Mouse (Mus musculus): ENCODE data around the gene Padi1. TPM values are rescaled to one million over a fixed set of nuclear protein-coding genes. Genes with fewer than 3 reads are reported as not detected.
A peak's percentile ranks its signal among the peaks of the same experiment; 100 is the strongest.

The Padi1 gene
- polyA plus RNA-seq, 1 experiment = not detected

DNA sequence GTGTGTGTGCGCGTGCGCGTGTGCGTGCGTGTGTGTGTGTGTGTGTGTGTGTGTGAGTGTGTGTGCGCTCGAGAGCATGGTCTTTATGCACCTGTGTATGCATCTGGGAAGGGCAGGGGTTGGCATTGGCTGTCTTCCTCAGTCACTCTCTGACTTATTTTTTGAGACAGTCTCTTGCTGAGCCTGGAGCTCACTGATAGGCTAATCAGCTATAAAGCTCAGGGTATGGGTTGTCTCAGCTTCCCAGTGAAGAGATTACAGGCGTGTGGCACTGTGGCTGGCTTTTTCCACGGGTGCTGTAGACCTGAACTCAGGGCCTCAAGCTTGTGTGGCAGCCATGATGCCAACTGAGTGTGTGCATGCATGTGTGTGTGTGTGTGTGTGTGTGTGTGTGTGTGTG lies 9.6 kb upstream of the Padi1 start:
- peaks cover 8% of the 10 kb centered on the region for H3K27me3 ChIP-seq (ENCODE audit: control insufficient read depth)
- H3K9me3 ChIP-seq (ENCODE audit: control insufficient read depth, low read length) = no peaks in the 10 kb centered on the region
- peaks cover 2% of the 10 kb centered on the region; the same call in 1 of the 2 replicates for H3K36me3 ChIP-seq (ENCODE audit: control insufficient read depth)
- H3K4me3 ChIP-seq (replicated peaks) = peak overlapping the region; percentile 47
- H3K4me1 ChIP-seq (ENCODE audit: control insufficient read depth) = peaks cover 94% of the 10 kb centered on the region
- peak; percentile 75 for TF ChIP-seq TAL1 (IDR thresholded peaks at IDR 0.05; ENCODE audit: low read length)
- TF ChIP-seq GATA1 (IDR thresholded peaks at IDR 0.05; ENCODE audit: low read length) = peak; percentile 80

DNA sequence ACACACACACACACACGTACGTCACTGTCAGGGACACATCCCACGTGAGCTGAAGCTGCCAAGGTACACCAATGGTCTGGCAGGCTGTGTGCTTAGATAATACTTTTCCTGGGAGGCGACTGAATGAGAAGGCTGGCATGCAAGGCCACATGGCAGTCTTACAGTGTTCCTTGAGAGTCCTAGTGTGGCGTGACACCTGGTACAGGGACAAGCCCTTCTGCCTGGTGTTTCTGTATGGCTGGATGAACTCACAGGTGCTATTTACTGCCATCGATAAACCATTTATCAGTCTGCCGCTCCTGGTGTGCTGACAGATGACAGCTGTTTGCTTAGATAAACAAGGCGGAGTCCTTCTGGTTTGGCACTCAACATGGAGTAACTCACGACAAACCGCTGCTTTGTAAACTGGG lies 8.9 kb upstream of the Padi1 start:
- no peaks in the 10 kb centered on the region for H3K9me3 ChIP-seq (ENCODE audit: control insufficient read depth, low read length)
- H3K4me3 ChIP-seq (replicated peaks) = peak overlapping the region; percentile 47
- H3K36me3 ChIP-seq (ENCODE audit: control insufficient read depth) = peaks cover 2% of the 10 kb centered on the region; the same call in 1 of the 2 replicates
- H3K27me3 ChIP-seq (ENCODE audit: control insufficient read depth) = peaks cover 12% of the 10 kb centered on the region
- H3K4me1 ChIP-seq (ENCODE audit: control insufficient read depth) = peaks cover 91% of the 10 kb centered on the region
- peak; percentile 99 for TF ChIP-seq TAL1 (IDR thresholded peaks at IDR 0.05; ENCODE audit: low read length)
- peak; percentile 100 for TF ChIP-seq GATA1 (IDR thresholded peaks at IDR 0.05; ENCODE audit: low read length)

DNA sequence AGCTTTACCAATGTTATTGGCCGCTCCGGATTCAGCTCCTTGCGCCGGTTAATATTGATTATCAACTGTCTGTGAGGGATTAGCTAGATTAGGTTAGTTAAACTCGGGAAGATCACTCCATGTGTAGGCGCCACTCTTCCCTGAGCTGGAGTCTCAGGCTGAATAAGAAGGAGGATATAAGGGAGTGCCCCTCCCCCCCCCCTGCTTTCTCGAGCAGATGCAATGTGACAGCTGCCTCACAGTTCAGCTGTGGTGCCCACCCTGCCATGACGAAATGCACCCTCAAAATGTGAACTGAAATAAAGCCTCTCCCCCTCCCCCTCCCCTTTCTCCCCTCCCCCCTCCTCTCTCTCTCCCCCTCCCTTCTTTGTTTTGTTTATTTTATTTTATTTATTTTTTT lies 8.0 kb upstream of the Padi1 start:
- peaks cover 84% of the 10 kb centered on the region for H3K4me1 ChIP-seq (ENCODE audit: control insufficient read depth)
- peaks cover 2% of the 10 kb centered on the region; the same call in 1 of the 2 replicates for H3K36me3 ChIP-seq (ENCODE audit: control insufficient read depth)
- H3K4me3 ChIP-seq (replicated peaks) = no peak overlapping the region
- H3K27me3 ChIP-seq (ENCODE audit: control insufficient read depth) = peaks cover 20% of the 10 kb centered on the region
- TF ChIP-seq TAL1 (IDR thresholded peaks at IDR 0.05; ENCODE audit: low read length) (no peak), GATA1 (IDR thresholded peaks at IDR 0.05; ENCODE audit: low read length) (no peak)
- no peaks in the 10 kb centered on the region for H3K9me3 ChIP-seq (ENCODE audit: control insufficient read depth, low read length)

DNA sequence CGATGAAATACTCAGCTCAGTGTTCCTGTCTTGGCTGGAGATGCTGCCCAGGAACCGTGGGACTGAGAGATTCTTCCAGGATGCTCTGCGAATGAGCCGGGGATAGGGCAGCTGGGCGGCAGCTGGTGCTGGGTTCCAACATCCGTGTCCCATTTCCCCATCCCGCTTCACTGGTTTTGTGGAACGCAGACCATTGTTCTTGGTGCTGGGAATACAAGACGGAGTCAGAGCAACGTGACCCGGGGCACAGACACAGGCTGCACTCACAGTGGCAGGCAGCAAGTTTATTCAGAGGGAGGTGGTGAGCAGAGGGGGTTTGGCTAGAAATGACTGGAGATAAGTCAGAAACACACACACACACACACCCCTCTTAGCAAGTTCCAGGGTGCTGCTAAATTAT lies 3.7 kb upstream of the Padi1 start:
- Histone ChIP-seq H3K9me3 (ENCODE audit: control insufficient read depth, low read length) (no peaks in the 10 kb centered on the region), H3K27me3 (ENCODE audit: control insufficient read depth) (peaks cover 55% of the 10 kb centered on the region), H3K36me3 (ENCODE audit: control insufficient read depth) (no peaks in the 10 kb centered on the region), H3K4me3 (replicated peaks) (no peak overlapping the region), H3K4me1 (ENCODE audit: control insufficient read depth) (peaks cover 45% of the 10 kb centered on the region)
- no peak for TF ChIP-seq TAL1 (IDR thresholded peaks at IDR 0.05; ENCODE audit: low read length)
- TF ChIP-seq GATA1 (IDR thresholded peaks at IDR 0.05; ENCODE audit: low read length) = no peak

DNA sequence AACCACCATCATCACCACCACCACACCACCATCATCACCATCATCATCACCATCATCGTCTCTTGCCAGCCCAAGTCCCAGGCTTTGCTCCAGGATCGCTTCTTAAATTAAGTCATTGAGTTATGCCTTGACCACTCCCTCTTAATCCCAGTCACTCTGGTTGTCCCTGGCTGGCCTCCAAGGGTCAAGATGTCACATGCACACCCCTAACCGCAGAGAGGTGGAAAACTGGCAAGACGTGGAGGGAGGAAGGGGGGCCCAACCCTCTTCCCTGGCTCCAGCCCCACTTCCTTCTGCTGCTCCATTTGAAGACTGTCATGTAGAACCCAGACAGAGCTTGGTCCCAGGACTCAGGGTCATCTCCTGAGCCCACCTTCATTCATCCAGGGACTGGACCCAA lies 587 bp downstream of the Padi1 start:
- no peak for TF ChIP-seq TAL1 (IDR thresholded peaks at IDR 0.05; ENCODE audit: low read length)
- no peak for TF ChIP-seq GATA1 (IDR thresholded peaks at IDR 0.05; ENCODE audit: low read length)
- H3K4me3 ChIP-seq (replicated peaks) = no peak overlapping the region
- H3K27me3 ChIP-seq (ENCODE audit: control insufficient read depth) = peaks cover 49% of the 10 kb centered on the region
- H3K36me3 ChIP-seq (ENCODE audit: control insufficient read depth) = no peaks in the 10 kb centered on the region
- peaks cover 26% of the 10 kb centered on the region for H3K4me1 ChIP-seq (ENCODE audit: control insufficient read depth)
- no peaks in the 10 kb centered on the region for H3K9me3 ChIP-seq (ENCODE audit: control insufficient read depth, low read length)

DNA sequence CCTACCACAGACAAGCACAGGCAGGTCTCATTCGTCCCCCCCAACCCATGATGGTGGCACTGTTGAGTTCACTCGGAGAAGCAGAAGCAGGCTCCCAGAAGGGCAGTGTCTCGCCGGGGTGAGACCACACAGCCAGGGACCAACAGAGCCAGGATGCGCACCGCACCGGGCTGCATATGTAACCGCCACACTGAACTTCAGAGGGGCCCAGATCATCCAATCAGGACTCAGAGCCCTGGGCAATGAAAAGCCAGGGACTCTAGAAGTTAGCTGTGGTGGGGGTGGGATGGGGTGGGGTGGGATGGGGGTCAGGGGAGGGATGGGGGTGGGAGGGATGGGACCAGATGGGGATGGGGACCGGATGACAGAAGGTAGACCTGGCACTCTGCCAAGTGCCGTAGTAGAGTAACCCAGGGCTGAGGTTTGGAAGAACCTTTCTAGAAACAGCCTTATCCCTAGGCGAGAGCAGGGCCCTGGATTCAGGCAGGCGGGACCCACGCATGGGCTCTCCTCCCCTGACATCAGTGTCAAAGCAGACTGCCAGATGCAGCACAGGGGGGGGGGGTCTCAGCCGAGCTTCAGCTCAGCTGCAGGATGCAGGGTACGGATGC lies 1.8 kb downstream of the Padi1 start:
- peaks cover 43% of the 10 kb centered on the region for H3K27me3 ChIP-seq (ENCODE audit: control insufficient read depth)
- H3K36me3 ChIP-seq (ENCODE audit: control insufficient read depth) = no peaks in the 10 kb centered on the region
- TF ChIP-seq GATA1 (IDR thresholded peaks at IDR 0.05; ENCODE audit: low read length) = no peak
- no peak for TF ChIP-seq TAL1 (IDR thresholded peaks at IDR 0.05; ENCODE audit: low read length)
- H3K9me3 ChIP-seq (ENCODE audit: control insufficient read depth, low read length) = no peaks in the 10 kb centered on the region
- peaks cover 20% of the 10 kb centered on the region for H3K4me1 ChIP-seq (ENCODE audit: control insufficient read depth)
- H3K4me3 ChIP-seq (replicated peaks) = no peak overlapping the region

DNA sequence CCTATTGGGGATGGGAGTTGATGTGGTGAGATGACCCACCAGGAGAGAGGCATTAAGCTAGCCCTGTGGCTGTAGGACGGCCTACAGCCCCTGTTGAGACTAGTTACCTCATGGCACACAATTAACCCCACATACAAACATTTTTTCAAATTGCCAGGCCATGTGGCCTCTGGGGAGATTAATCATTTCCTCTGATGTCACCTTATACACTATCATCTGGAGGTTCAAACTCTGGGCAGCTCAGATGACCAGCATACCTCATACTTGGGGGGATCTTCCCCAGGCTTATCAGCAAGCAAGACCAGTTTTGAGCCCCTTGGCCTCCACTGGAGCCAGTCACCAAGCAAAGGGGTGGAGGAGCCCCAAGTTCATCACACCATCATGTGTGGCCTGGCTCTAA lies 2.7 kb downstream of the Padi1 start:
- no peaks in the 10 kb centered on the region for H3K36me3 ChIP-seq (ENCODE audit: control insufficient read depth)
- peaks cover 25% of the 10 kb centered on the region for H3K4me1 ChIP-seq (ENCODE audit: control insufficient read depth)
- H3K27me3 ChIP-seq (ENCODE audit: control insufficient read depth) = peaks cover 38% of the 10 kb centered on the region
- no peaks in the 10 kb centered on the region for H3K9me3 ChIP-seq (ENCODE audit: control insufficient read depth, low read length)
- TF ChIP-seq TAL1 (IDR thresholded peaks at IDR 0.05; ENCODE audit: low read length) = no peak
- no peak for TF ChIP-seq GATA1 (IDR thresholded peaks at IDR 0.05; ENCODE audit: low read length)
- no peak overlapping the region for H3K4me3 ChIP-seq (replicated peaks)

DNA sequence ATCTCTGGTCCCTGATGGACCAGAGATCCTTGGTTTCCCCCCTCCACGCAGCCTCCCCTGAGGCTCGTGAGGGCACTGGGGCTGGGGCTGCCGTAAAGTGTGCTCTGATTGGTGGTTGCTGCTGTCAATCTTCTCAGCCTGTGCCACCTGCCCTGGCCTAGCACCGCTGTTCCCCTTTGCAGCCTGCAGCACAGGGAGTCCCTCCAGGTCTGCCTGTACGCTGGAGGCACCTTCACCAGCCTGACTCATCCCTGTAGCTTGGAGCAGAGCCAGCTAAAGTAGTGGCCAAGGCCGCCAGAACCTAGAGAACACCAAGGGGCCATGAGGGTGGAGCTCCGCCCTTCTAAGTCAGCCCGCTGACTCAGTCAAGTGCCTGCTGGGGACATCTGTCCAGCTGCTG lies 7.7 kb downstream of the Padi1 start:
- H3K36me3 ChIP-seq (ENCODE audit: control insufficient read depth) = no peaks in the 10 kb centered on the region
- no peak overlapping the region for H3K4me3 ChIP-seq (replicated peaks)
- H3K9me3 ChIP-seq (ENCODE audit: control insufficient read depth, low read length) = no peaks in the 10 kb centered on the region
- H3K27me3 ChIP-seq (ENCODE audit: control insufficient read depth) = peaks cover 18% of the 10 kb centered on the region; the same call in 1 of the 2 replicates
- TF ChIP-seq GATA1 (IDR thresholded peaks at IDR 0.05; ENCODE audit: low read length) = no peak
- no peak for TF ChIP-seq TAL1 (IDR thresholded peaks at IDR 0.05; ENCODE audit: low read length)
- H3K4me1 ChIP-seq (ENCODE audit: control insufficient read depth) = peaks cover 37% of the 10 kb centered on the region

DNA sequence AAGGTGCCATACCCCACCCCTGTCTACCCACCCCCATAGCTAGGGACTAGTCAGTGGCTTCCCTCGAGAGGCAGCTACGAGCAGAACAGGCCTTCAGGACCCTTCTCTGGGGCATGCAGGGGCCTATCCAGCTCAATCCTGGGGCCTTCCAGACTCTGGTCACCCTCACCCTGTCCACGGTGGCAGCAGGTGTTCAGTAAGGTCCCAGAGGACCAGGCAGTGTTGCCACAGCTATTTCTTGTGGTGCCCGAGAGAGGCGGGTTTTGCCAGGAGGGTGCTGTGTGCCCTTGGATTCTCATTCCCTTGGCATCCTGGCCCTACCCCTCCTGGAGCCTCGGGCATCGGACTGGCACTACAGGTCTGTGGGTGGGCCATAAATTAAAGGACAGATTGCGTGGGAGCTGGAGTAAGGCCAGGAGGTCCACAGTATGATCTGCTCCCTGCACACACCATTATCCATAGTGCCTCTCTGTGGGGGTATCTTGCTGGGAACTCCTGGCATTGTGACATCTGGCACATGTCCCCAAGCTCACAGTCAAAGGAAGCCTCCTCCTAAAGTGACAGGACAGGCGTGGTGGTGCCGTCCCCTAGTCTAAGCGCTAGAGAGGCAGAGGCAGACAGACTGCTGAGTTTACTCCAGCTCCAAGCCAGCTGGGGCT lies 9.2 kb downstream of the Padi1 start:
- Histone ChIP-seq H3K4me3 (replicated peaks) (no peak overlapping the region), H3K9me3 (ENCODE audit: control insufficient read depth, low read length) (no peaks in the 10 kb centered on the region), H3K4me1 (ENCODE audit: control insufficient read depth) (peaks cover 32% of the 10 kb centered on the region), H3K36me3 (ENCODE audit: control insufficient read depth) (no peaks in the 10 kb centered on the region), H3K27me3 (ENCODE audit: control insufficient read depth) (peaks cover 22% of the 10 kb centered on the region)
- no peak for TF ChIP-seq TAL1 (IDR thresholded peaks at IDR 0.05; ENCODE audit: low read length)
- no peak for TF ChIP-seq GATA1 (IDR thresholded peaks at IDR 0.05; ENCODE audit: low read length)

All from erythroblast, embryonic 14.5 days (primary cell).